Comparison of ENCODE assay signal across 10 mouse cellular contexts in the genomic region with DNA sequence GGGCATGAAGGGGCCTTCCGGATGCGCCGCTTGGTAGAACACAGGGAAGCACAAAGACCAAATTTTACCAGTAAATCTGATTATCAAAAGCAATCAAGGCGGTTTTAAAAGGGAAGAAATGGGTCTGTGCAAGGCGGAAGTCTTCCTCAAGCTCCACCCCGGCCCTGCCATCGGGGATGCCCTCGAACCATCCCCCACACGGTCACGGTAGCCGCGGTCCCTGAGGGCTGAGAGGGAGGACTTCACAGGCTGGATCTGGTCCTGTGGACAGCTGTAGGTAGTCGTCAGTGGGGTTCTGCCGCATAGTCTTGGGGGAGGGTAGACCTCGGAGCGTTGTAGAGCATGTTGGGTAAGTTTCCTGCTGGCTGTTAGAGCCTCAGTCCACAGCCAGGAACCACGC.
DNase-seq lines count a peak whose midpoint lies in the region; ATAC-seq lines count a peak whose summit lies in the region.
"Had no signal": no experiment of that assay in that cellular context is flagged by ENCODE, and none has a peak within 500 bp of the region (broad histone marks: within the 10 kb centered on the region; RNA-seq: fewer than 3 reads in every experiment).

No protein-coding gene starts in this region.

- H3K9me3 ChIP-seq in heart, embryonic 14.5 days (ENCODE audit: control insufficient read depth, low read length) = no peaks in the 10 kb centered on the region
- H3K9me3 ChIP-seq in forebrain, embryonic 15.5 days = no peaks in the 10 kb centered on the region
- H3K9me3 ChIP-seq in midbrain, embryonic 15.5 days = no peaks in the 10 kb centered on the region

- no peak for DNase-seq in heart, adult 18-20 months
- DNase-seq in R1 (ENCODE audit: low read depth, low spot score) = peak; percentile 21
- no peak for DNase-seq in adipocyte (ENCODE audit: low spot score)
- no peak for DNase-seq in left cerebral cortex, postnatal 36 days (ENCODE audit: low spot score in 2 of 2)
- DNase-seq in liver = no peak
- DNase-seq: right cerebral cortex, postnatal 14 days had no signal

- 41% methylated on average over 17 of the region's 17 CpGs for WGBS in heart, embryonic 14.5 days
- WGBS in forebrain, embryonic 15.5 days = 21% methylated on average over 17 of the region's 17 CpGs
- 15% methylated on average over 17 of the region's 17 CpGs for WGBS in midbrain, embryonic 15.5 days

- H3K4me3 ChIP-seq in heart, embryonic 14.5 days (ENCODE audit: control insufficient read depth in 1 of 2, insufficient read depth in 1 of 2, low read depth in 1 of 2, low read length in 2 of 2) = no peak overlapping the region
- no peak overlapping the region for H3K4me3 ChIP-seq in forebrain, embryonic 15.5 days
- no peak overlapping the region for H3K4me3 ChIP-seq in midbrain, embryonic 15.5 days

- H3K4me2 ChIP-seq in heart, embryonic 14.5 days (ENCODE audit: low read length) = peak overlapping the region; percentile 27; the same call in 1 of the 2 replicates
- H3K4me2 ChIP-seq in forebrain, embryonic 15.5 days (replicated peaks) = peak overlapping the region; percentile 21; the same call in 1 of the 2 replicates
- peak overlapping the region; percentile 12; the same call in 1 of the 2 replicates for H3K4me2 ChIP-seq in midbrain, embryonic 15.5 days

- H3K27me3 ChIP-seq in heart, embryonic 14.5 days (ENCODE audit: control insufficient read depth, insufficient read depth, low read length) = no peaks in the 10 kb centered on the region
- peaks cover 26% of the 10 kb centered on the region; the same call in 1 of the 2 replicates for H3K27me3 ChIP-seq in forebrain, embryonic 15.5 days
- no peaks in the 10 kb centered on the region for H3K27me3 ChIP-seq in midbrain, embryonic 15.5 days (replicated peaks)

- ATAC-seq in heart, embryonic 14.5 days (ENCODE audit: insufficient number of reproducible peaks, insufficient read depth, low FRiP score, low read depth) = no peak
- ATAC-seq in forebrain, embryonic 15.5 days (replicated peaks) = no peak
- ATAC-seq in midbrain, embryonic 15.5 days (replicated peaks) = no peak

- H3K27ac ChIP-seq in heart, embryonic 14.5 days (replicated peaks in 1 of 2; ENCODE audit: control insufficient read depth in 1 of 2, insufficient read depth in 1 of 2, low read depth in 2 of 2, low read length in 2 of 2) = no peak overlapping the region
- H3K27ac ChIP-seq in forebrain, embryonic 15.5 days (replicated peaks) = peak overlapping the region; percentile 65
- peak overlapping the region; percentile 59; the same call in 1 of the 2 replicates for H3K27ac ChIP-seq in midbrain, embryonic 15.5 days
- H3K27ac ChIP-seq: macrophage had no signal

- H3K9ac ChIP-seq in heart, embryonic 14.5 days (ENCODE audit: low read length) = no peak overlapping the region
- H3K9ac ChIP-seq in forebrain, embryonic 15.5 days (replicated peaks) = no peak overlapping the region
- no peak overlapping the region for H3K9ac ChIP-seq in midbrain, embryonic 15.5 days

- no peaks in the 10 kb centered on the region for H3K36me3 ChIP-seq in heart, embryonic 14.5 days (ENCODE audit: control insufficient read depth, insufficient read depth, low read length)
- H3K36me3 ChIP-seq in forebrain, embryonic 15.5 days = no peaks in the 10 kb centered on the region
- H3K36me3 ChIP-seq in midbrain, embryonic 15.5 days (replicated peaks) = no peaks in the 10 kb centered on the region

- H3K4me1 ChIP-seq in heart, embryonic 14.5 days (ENCODE audit: control insufficient read depth in 2 of 2, insufficient read depth in 2 of 2, low read length in 2 of 2) = peaks cover 9 to 10% of the 10 kb centered on the region in 2 experiments; a peak in 2 of 4 replicates
- H3K4me1 ChIP-seq in forebrain, embryonic 15.5 days = peaks cover 25% of the 10 kb centered on the region
- peaks cover 47% of the 10 kb centered on the region for H3K4me1 ChIP-seq in midbrain, embryonic 15.5 days

- intact Hi-C loops in left cerebral cortex, postnatal 36 days (cut with DNase I) = no loop called here

Comparison
In these comparisons a context has a peak if more than half of its experiments do, and no peak if none do; other contexts are left out.
1. H3K27ac ChIP-seq: peak in forebrain, embryonic 15.5 days (single experiment) and midbrain, embryonic 15.5 days (single experiment); none in heart, embryonic 14.5 days (0 of 2).
2. Peak in every context shown above with its lines, with median percentiles within 50 percentile points of each other: H3K4me2 ChIP-seq.